Mouse (Mus musculus) myocyte (in vitro differentiated cells): ENCODE data around the gene Igfbp4. TPM values are rescaled to one million over a fixed set of nuclear protein-coding genes. Genes with fewer than 3 reads are reported as not detected.

Source experiments
- H3K27me3 ChIP-seq: one replicate; pipeline ENCODE4 v1.6.1; 2011; ENCODE audit not compliant: control insufficient read depth, insufficient read depth, insufficient read length
- H3K36me3 ChIP-seq: one replicate; pipeline ENCODE4 v1.6.1; 2011; ENCODE audit not compliant: control insufficient read depth, insufficient read depth
- H3K4me2 ChIP-seq: one replicate; pipeline ENCODE4 v1.6.1; 2011; ENCODE audit warnings: low read depth, control low read depth
- H3K4me3 ChIP-seq: one replicate; pipeline ENCODE4 v1.5.1; 2011; ENCODE audit warnings: mild to moderate bottlenecking, control low read depth, moderate library complexity
- H3K79me2 ChIP-seq: one replicate; pipeline ENCODE4 v1.6.1; 2011; ENCODE audit not compliant: control insufficient read depth, insufficient read depth
- H3ac ChIP-seq: one replicate; pipeline ENCODE4 v1.6.1; 2011; ENCODE audit not compliant: control insufficient read depth, insufficient read length
- CEBPB ChIP-seq: IDR thresholded peaks from 2 replicates; pipeline ENCODE4 v1.6.1; 2011; ENCODE audit warnings: mild to moderate bottlenecking, moderate library complexity; ENCODE audit not compliant: poor library complexity, insufficient read depth, severe bottlenecking
- E2F4 ChIP-seq: IDR thresholded peaks from one replicate; pipeline ENCODE4 v1.6.1; 2011; ENCODE audit warnings: mild to moderate bottlenecking, control low read depth, moderate library complexity; ENCODE audit not compliant: insufficient read depth
- MAX ChIP-seq: IDR thresholded peaks from one replicate; pipeline ENCODE4 v1.6.1; 2011; ENCODE audit warnings: low read depth, mild to moderate bottlenecking, control low read depth
- MYOD1 ChIP-seq, 3 experiments: IDR thresholded peaks; one replicate each; pipeline ENCODE4 v1.6.1; 2011; ENCODE audit warnings: control low read depth in 2 of 3, low read depth in 2 of 3, mild to moderate bottlenecking in 2 of 3, moderate library complexity in 1 of 3; ENCODE audit not compliant: insufficient read length in 2 of 3, control insufficient read depth in 1 of 3
- MYOG ChIP-seq, 3 experiments: IDR thresholded peaks; one replicate each; pipeline ENCODE4 v1.6.1; 2011; ENCODE audit warnings: control low read depth in 2 of 3, low read depth in 2 of 3, mild to moderate bottlenecking in 2 of 3; ENCODE audit not compliant: insufficient read length in 2 of 3, control insufficient read depth in 1 of 3, insufficient read depth in 1 of 3
- POLR2A ChIP-seq: IDR thresholded peaks from one replicate; pipeline ENCODE4 v1.6.1; 2011; ENCODE audit warnings: low read depth, mild to moderate bottlenecking, control low read depth, moderate library complexity; ENCODE audit not compliant: insufficient read length
- POLR2AphosphoS2 ChIP-seq: IDR thresholded peaks from one replicate; pipeline ENCODE4 v1.6.1; 2011; ENCODE audit warnings: low read depth, control low read depth; ENCODE audit not compliant: insufficient read length
- REST ChIP-seq: IDR thresholded peaks from one replicate; pipeline ENCODE4 v1.6.1; 2011; ENCODE audit warnings: mild to moderate bottlenecking, control low read depth, moderate library complexity; ENCODE audit not compliant: insufficient read depth, insufficient read length
- SRF ChIP-seq: IDR thresholded peaks from one replicate; pipeline ENCODE4 v1.6.1; 2011; ENCODE audit warnings: low read depth; ENCODE audit not compliant: control insufficient read depth, insufficient read length
- TCF12 ChIP-seq: IDR thresholded peaks from one replicate; pipeline ENCODE4 v1.6.1; 2011; ENCODE audit warnings: mild to moderate bottlenecking, control low read depth; ENCODE audit not compliant: poor library complexity, insufficient read depth, severe bottlenecking
- TCF3 ChIP-seq: IDR thresholded peaks from one replicate; pipeline ENCODE4 v1.6.1; 2011; ENCODE audit warnings: low read depth, control low read depth; ENCODE audit not compliant: insufficient read length
- USF1 ChIP-seq: IDR thresholded peaks from one replicate; pipeline ENCODE4 v1.6.1; 2011; ENCODE audit warnings: low read depth, mild to moderate bottlenecking, control low read depth, moderate library complexity
- polyA plus RNA-seq: library from polyadenylated mRNA; unstranded; fragments of >200 nt; fragmentation: generic; extraction: Trizol; gene quantifications from one replicate; pipeline ENCODE4 v1.2.1, GENCODE M21; 2012; ENCODE audit warnings: missing spikeins

Igfbp4 gene
- polyA plus RNA-seq, 1 experiment: 58.6 TPM

DNA sequence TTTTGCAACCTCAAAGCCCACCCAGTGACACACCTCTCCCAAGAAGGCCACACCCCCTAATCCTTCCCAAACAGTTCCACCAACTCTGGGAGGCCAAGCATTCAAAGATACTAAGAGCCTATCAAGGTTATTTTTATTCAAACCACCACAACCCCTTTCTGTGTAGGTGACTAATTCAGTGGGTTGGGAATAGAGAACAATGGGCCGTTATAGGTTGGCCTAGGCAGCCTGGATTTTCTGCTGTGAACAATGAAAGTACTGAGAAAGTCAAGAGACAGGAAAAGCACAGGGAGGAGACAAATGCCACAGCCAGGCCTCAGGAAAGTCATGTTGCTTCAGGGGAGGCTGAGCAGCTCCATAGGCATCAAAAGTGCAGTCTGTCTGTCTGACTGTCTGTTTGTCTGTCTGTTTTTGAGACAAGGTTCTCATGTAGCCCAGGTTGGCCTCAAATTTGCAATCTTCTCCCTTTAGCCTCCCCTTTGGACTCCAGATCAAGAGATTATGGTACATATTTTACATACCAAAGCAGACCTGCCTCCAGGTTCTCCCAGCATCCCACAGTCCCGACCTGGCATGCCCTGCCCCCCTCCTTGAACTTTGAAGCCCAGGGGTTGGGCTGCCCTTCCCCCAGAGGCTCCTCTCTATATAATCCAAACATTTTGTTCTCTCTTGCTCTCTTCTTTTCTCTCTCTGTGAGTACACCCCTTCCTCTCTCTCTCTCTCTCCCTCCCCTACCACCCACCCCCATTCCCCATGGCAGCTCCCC, 54.0 kb downstream of the Igfbp4 start:
- Histone ChIP-seq H3K4me2 (no peak overlapping the region), H3K4me3 (no peak overlapping the region), H3K36me3 (no peaks in the 10 kb centered on the region), H3ac (no peak overlapping the region), H3K27me3 (no peaks in the 10 kb centered on the region), H3K79me2 (no peaks in the 10 kb centered on the region)
- TF ChIP-seq REST: no peak
- no peak for TF ChIP-seq MYOG (IDR thresholded peaks at IDR 0.05; ENCODE audit: control insufficient read depth in 1 of 3, insufficient read depth in 1 of 3, insufficient read length in 2 of 3, low read depth in 2 of 3)
- TF ChIP-seq TCF3: no peak
- TF ChIP-seq MYOD1 (IDR thresholded peaks at IDR 0.05; ENCODE audit: control insufficient read depth in 1 of 3, insufficient read length in 2 of 3, low read depth in 2 of 3): no peak
- no peak for TF ChIP-seq POLR2AphosphoS2
- no peak for TF ChIP-seq SRF
- no peak for TF ChIP-seq E2F4
- no peak for TF ChIP-seq MAX
- no peak for TF ChIP-seq POLR2A
- TF ChIP-seq USF1: no peak
- TF ChIP-seq CEBPB: no peak
- TF ChIP-seq TCF12: no peak

DNA sequence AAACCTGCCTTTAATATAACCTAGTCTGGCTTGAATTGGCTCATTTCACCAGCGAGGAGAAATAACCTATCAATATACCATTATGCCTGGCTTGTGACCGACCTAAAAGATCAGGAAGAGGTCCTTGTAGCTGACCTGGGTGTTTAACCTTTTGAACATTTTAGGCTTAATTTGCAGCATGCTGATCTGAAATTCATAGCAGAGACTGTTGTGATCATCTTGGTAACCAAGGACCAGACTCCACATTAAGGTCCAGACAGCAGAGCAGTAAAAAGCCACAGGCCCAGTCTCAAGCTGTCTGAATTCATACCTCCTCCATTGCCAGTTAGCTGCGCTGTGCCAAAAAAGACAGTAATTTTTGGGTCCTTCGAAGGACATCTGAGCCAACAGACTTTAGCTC, 54.7 kb downstream of the Igfbp4 start:
- no peaks in the 10 kb centered on the region for H3K27me3 ChIP-seq
- no peak overlapping the region for H3K4me2 ChIP-seq
- no peaks in the 10 kb centered on the region for H3K79me2 ChIP-seq
- no peaks in the 10 kb centered on the region for H3K36me3 ChIP-seq
- no peak for TF ChIP-seq MYOG (IDR thresholded peaks at IDR 0.05; ENCODE audit: control insufficient read depth in 1 of 3, insufficient read depth in 1 of 3, insufficient read length in 2 of 3, low read depth in 2 of 3)
- TF ChIP-seq TCF12: no peak
- no peak for TF ChIP-seq E2F4
- TF ChIP-seq REST: no peak
- TF ChIP-seq MAX: no peak
- no peak for TF ChIP-seq CEBPB
- no peak for TF ChIP-seq SRF
- TF ChIP-seq MYOD1 (IDR thresholded peaks at IDR 0.05; ENCODE audit: control insufficient read depth in 1 of 3, insufficient read length in 2 of 3, low read depth in 2 of 3): no peak
- TF ChIP-seq POLR2AphosphoS2: no peak
- no peak for TF ChIP-seq POLR2A
- TF ChIP-seq USF1: no peak
- no peak for TF ChIP-seq TCF3
- H3K4me3 ChIP-seq: no peak overlapping the region
- no peak overlapping the region for H3ac ChIP-seq

DNA sequence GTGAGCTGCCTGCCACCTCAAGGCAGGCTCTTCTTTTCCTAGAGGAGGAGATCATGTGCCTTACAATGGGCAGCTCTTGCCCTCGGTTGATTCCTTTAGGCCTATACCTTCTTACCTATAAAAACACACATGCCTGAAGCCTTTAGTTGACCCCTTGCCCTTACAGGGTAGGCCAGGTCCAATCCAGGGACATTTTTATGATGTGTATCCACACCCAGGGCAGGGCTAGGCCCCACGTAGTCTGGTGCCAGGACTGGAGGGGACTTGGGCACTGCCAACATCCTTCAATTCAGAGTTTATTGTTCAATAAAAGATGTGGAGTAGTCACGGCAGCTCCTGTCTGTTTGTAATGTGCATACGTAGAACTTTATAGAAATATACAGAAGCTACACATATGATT, 55.4 kb downstream of the Igfbp4 start:
- Histone ChIP-seq H3K4me2 (no peak overlapping the region), H3K36me3 (no peaks in the 10 kb centered on the region), H3K27me3 (no peaks in the 10 kb centered on the region), H3ac (no peak overlapping the region), H3K79me2 (no peaks in the 10 kb centered on the region), H3K4me3 (no peak overlapping the region)
- TF ChIP-seq MYOG (IDR thresholded peaks at IDR 0.05; ENCODE audit: control insufficient read depth in 1 of 3, insufficient read depth in 1 of 3, insufficient read length in 2 of 3, low read depth in 2 of 3): no peak
- no peak for TF ChIP-seq MAX
- no peak for TF ChIP-seq USF1
- TF ChIP-seq REST: no peak
- no peak for TF ChIP-seq TCF3
- TF ChIP-seq POLR2AphosphoS2: no peak
- TF ChIP-seq CEBPB: no peak
- no peak for TF ChIP-seq E2F4
- TF ChIP-seq SRF: no peak
- no peak for TF ChIP-seq MYOD1 (IDR thresholded peaks at IDR 0.05; ENCODE audit: control insufficient read depth in 1 of 3, insufficient read length in 2 of 3, low read depth in 2 of 3)

DNA sequence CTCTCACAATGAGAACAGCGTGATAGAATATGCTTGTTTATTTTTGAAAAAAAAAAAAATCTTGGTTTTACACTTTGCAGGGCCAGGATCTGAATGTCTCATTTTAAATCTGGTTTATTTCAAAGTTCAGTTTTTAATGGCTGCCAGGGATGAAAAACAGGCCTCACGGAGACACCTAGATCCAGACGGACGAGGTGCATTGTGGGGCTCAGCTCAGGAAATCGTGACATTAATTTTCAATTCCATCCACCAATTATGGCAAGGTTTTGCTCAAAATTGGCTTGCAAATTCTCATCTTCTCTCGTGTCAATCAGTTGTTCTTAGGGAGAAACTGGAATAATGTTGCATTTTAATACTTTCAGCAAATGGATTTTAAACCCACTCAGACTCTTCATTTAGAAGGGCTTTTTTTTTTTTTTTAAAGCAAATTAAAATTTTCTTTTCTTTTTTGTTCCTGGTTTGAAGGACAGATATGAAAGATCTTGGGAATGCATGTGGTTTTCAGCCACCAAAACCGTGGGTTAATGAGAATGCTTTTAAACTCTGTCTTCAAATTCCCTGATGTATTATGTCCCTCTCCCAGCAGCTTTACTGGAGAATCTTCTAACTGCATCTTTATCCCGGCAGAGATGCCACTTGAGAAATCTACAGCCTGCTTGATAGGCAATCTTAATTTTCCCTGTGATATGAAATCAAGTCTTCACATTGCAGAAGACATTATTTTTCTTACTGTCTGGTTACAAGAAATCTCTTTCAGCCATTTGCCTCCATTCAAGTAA, 56.1 kb downstream of the Igfbp4 start:
- Histone ChIP-seq H3K4me3 (no peak overlapping the region), H3K4me2 (no peak overlapping the region), H3ac (no peak overlapping the region), H3K36me3 (no peaks in the 10 kb centered on the region), H3K79me2 (no peaks in the 10 kb centered on the region), H3K27me3 (no peaks in the 10 kb centered on the region)
- TF ChIP-seq MAX (no peak), TCF12 (no peak), CEBPB (no peak), REST (no peak), E2F4 (no peak), USF1 (no peak), SRF (no peak), MYOG (IDR thresholded peaks at IDR 0.05; ENCODE audit: control insufficient read depth in 1 of 3, insufficient read depth in 1 of 3, insufficient read length in 2 of 3, low read depth in 2 of 3) (no peak), MYOD1 (IDR thresholded peaks at IDR 0.05; ENCODE audit: control insufficient read depth in 1 of 3, insufficient read length in 2 of 3, low read depth in 2 of 3) (no peak), POLR2AphosphoS2 (no peak), TCF3 (no peak), POLR2A (no peak)
